Mouse (Mus musculus): ENCODE data around the gene Lats2. TPM values are rescaled to one million over a fixed set of nuclear protein-coding genes. Genes with fewer than 3 reads are reported as not detected.

Gene Lats2
- polyA plus RNA-seq, 1 experiment from 2014 or later = 13.8 TPM

GRCm38 (mm10) chr14:57729975-57730499 lies 28.2 kb downstream of the Lats2 start:
- no peak for DNase-seq (ENCODE audit: extremely low spot score, low spot score)
- H3K27me3 ChIP-seq (ENCODE audit: poor library complexity, severe bottlenecking) = no peaks in the 10 kb centered on the region
- peaks cover 70% of the 10 kb centered on the region for H3K36me3 ChIP-seq (replicated peaks)
- H3K4me3 ChIP-seq = no peak overlapping the region
- H3K27ac ChIP-seq = peak overlapping the region; percentile 46; the same call in 1 of the 2 replicates
- 78% methylated on average over 5 of the region's 5 CpGs for WGBS
- H3K4me1 ChIP-seq = peaks cover 33% of the 10 kb centered on the region
- H3K9me3 ChIP-seq = no peaks in the 10 kb centered on the region; the same call in 1 of the 2 replicates

DNA sequence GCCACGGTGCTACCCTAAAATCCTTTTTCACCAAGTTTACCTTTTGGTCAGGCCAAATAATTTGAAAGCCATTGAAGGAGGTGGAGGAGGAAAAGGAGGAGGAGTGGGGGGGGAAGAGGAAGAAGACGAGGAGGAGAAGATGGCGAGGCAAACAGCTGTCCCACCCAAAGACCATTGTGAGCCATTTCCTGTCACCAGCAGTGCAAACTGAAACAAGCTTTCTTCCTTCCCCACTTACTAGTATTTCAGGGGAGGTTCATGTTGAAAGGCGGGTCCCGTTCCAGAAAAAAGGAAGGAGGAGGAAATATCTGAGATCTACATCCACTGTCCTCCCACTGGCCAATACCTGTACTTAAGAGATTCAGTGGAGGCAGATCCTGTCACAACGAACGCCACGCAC lies 28.8 kb downstream of the Lats2 start:
- no peak for DNase-seq (ENCODE audit: extremely low spot score, low spot score)
- H3K27ac ChIP-seq = no peak overlapping the region
- no peak overlapping the region for H3K4me3 ChIP-seq
- WGBS = 82% methylated on average over 8 of the region's 8 CpGs
- no peaks in the 10 kb centered on the region for H3K27me3 ChIP-seq (ENCODE audit: poor library complexity, severe bottlenecking)
- no peaks in the 10 kb centered on the region; the same call in 1 of the 2 replicates for H3K9me3 ChIP-seq
- peaks cover 75% of the 10 kb centered on the region for H3K36me3 ChIP-seq (replicated peaks)
- H3K4me1 ChIP-seq = peaks cover 31% of the 10 kb centered on the region

- 80% methylated on average over 8 of the region's 8 CpGs for WGBS
- H3K36me3 ChIP-seq (replicated peaks) = peaks cover 76% of the 10 kb centered on the region
These were observed 32.0 kb downstream of the Lats2 start for GRCm38 (mm10) chr14:57726172-57726571.

DNA sequence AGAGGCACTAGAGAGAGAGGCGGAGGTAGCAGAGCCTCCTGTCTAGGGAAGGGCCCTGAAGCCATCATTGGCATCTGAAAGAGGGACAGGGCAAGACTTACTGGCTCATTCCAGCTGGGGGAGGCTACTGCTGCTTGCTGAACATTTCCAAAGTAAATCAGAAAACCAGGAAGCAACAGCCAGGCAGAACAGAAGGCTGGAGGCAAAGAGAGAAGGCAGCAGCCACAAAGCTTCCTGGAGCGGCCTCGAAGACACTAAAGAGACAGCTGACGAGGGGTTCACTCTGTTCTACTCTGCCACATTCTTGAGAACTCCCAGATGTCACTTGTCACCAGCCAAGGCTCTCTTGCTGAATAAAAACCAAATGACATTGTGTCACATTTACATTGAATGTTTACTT lies 33.7 kb downstream of the Lats2 start:
- WGBS = 89% methylated on average over 4 of the region's 4 CpGs
- no peaks in the 10 kb centered on the region; the same call in 1 of the 2 replicates for H3K9me3 ChIP-seq
- H3K4me3 ChIP-seq = no peak overlapping the region
- H3K27ac ChIP-seq = no peak overlapping the region
- peaks cover 66% of the 10 kb centered on the region for H3K36me3 ChIP-seq (replicated peaks)
- H3K27me3 ChIP-seq (ENCODE audit: poor library complexity, severe bottlenecking) = no peaks in the 10 kb centered on the region
- H3K4me1 ChIP-seq = no peaks in the 10 kb centered on the region; the same call in 1 of the 2 replicates
- DNase-seq (ENCODE audit: extremely low spot score, low spot score) = no peak

More at GRCm38 (mm10) chr14:57726172-57726571, 32.0 kb downstream of the Lats2 start:
- Histone ChIP-seq H3K27me3 (ENCODE audit: poor library complexity, severe bottlenecking) (no peaks in the 10 kb centered on the region), H3K4me3 (no peak overlapping the region), H3K27ac (no peak overlapping the region), H3K9me3 (no peaks in the 10 kb centered on the region; the same call in 1 of the 2 replicates), H3K4me1 (peaks cover 17% of the 10 kb centered on the region)
- no peak for DNase-seq (ENCODE audit: extremely low spot score, low spot score)

DNA sequence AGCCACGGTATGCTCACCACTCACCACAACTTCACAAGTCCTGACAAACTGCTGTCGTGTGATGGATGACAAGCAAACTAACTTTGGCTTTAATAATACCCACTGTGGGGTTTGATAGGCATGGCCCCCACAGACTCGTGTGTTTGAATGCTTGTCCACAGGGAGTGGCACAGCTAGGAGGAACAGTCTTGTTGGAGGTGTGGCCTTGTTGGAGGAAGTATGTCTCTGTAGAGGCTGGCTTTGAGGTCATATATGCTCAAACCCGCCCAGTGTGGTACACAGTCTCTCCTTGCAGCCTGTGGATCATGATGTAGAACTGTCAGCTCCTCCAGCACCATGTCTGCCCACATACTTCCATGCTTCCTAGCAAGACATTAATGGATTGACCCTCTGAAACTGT lies 39.9 kb downstream of the Lats2 start:
- H3K4me3 ChIP-seq = no peak overlapping the region
- H3K9me3 ChIP-seq = no peaks in the 10 kb centered on the region
- no peak for DNase-seq (ENCODE audit: extremely low spot score, low spot score)
- WGBS = 87% methylated on average over 4 of the region's 4 CpGs
- peaks cover 12% of the 10 kb centered on the region for H3K4me1 ChIP-seq
- H3K27me3 ChIP-seq (ENCODE audit: poor library complexity, severe bottlenecking) = no peaks in the 10 kb centered on the region
- H3K36me3 ChIP-seq (replicated peaks) = peaks cover 39% of the 10 kb centered on the region
- H3K27ac ChIP-seq = no peak overlapping the region

DNA sequence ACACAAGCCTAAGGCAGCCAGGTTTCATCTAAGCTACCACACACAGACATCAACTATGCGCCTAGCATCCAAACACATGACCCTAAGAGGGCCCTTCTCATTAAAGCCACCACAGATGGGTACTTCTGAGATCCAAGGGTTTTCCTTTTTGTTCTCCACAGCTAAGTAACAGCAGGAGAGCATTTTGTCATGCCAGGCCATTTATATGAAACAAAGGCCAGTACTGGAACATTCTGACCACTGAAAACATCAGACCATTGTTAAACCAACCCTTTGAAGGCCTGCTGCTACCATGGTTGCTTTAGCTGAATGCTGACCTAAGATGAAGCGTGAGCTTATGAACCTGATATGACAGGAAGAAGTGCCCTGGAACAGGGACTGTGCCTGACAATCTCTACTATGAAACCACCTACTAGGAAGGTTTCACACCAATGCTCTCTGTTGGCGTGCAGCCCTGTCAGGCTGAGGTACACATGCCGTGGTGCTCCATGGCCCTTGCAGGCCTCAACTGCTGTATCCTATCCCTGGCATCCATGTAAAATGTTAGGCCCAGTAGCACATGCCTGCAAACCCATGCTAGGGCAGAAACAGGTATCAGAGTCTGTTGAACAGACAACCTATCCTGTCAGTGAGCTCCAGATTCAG lies 41.5 kb downstream of the Lats2 start:
- peaks cover 12% of the 10 kb centered on the region for H3K4me1 ChIP-seq
- DNase-seq (ENCODE audit: extremely low spot score, low spot score) = no peak
- no peaks in the 10 kb centered on the region for H3K27me3 ChIP-seq (ENCODE audit: poor library complexity, severe bottlenecking)
- peaks cover 35% of the 10 kb centered on the region for H3K36me3 ChIP-seq (replicated peaks)
- 0 out of 2 replicates have a peak overlapping the region, but pooled peaks have one; percentile 11 for H3K27ac ChIP-seq
- no peaks in the 10 kb centered on the region for H3K9me3 ChIP-seq
- WGBS = 74% methylated on average over 4 of the region's 4 CpGs
- no peak overlapping the region for H3K4me3 ChIP-seq

DNA sequence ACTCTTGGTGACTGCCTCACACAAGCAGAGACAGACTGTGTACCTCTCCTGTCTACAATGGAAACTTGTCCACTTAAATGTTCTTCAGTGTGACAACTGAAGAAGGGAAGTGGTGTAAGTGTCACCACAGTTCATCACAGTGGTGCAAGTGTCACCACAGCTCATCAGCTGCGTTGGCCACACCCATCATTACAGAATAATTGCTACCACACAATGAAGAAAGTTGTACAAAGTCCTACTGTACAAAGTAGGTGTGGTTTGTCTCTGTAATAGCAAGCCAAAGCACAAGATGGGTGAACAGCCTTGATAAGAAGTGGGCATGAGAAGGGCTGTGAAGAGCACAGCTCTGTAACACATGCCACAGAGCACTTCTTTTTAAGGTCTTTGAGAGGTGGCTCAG lies 45.3 kb downstream of the Lats2 start:
- Histone ChIP-seq H3K27me3 (ENCODE audit: poor library complexity, severe bottlenecking) (no peaks in the 10 kb centered on the region), H3K27ac (no peak overlapping the region), H3K36me3 (replicated peaks) (peaks cover 26% of the 10 kb centered on the region), H3K4me1 (peaks cover 34% of the 10 kb centered on the region), H3K9me3 (no peaks in the 10 kb centered on the region), H3K4me3 (no peak overlapping the region)
- 92% methylated on average over 1 of the region's 1 CpGs for WGBS
- DNase-seq (ENCODE audit: extremely low spot score, low spot score) = no peak

GRCm38 (mm10) chr14:57711059-57711458 lies 47.1 kb downstream of the Lats2 start:
- WGBS = 94% methylated on average over 6 of the region's 6 CpGs
- no peak overlapping the region for H3K27ac ChIP-seq
- no peaks in the 10 kb centered on the region for H3K27me3 ChIP-seq (ENCODE audit: poor library complexity, severe bottlenecking)
- no peak for DNase-seq (ENCODE audit: extremely low spot score, low spot score)
- H3K4me3 ChIP-seq = no peak overlapping the region
- peaks cover 38% of the 10 kb centered on the region for H3K4me1 ChIP-seq
- peaks cover 20% of the 10 kb centered on the region for H3K36me3 ChIP-seq (replicated peaks)
- H3K9me3 ChIP-seq = no peaks in the 10 kb centered on the region

DNA sequence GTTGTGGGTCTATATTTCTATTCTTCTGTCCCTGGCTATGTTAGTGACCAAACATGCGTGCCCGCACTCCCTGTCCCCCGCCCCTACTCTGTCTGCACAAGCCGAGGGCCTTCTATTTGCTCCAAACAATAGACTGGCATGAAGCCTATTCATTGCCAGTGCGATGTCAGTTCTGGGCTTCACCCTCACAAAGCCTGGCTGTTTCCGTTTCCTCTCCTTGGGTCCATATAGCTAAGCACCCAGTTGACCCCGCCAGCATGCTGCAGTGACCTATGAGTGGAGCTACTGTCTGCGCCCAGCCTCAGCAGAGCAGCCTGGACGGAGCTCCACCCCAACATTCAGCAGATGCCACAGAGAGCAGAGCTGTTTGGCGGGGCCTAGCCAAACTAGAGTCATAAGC lies 49.0 kb downstream of the Lats2 start:
- 36% methylated on average over 10 of the region's 10 CpGs for WGBS
- Histone ChIP-seq H3K27ac (peak overlapping the region; percentile 0; the same call in 1 of the 2 replicates), H3K27me3 (ENCODE audit: poor library complexity, severe bottlenecking) (no peaks in the 10 kb centered on the region), H3K9me3 (no peaks in the 10 kb centered on the region), H3K4me1 (peaks cover 38% of the 10 kb centered on the region), H3K4me3 (no peak overlapping the region), H3K36me3 (replicated peaks) (peaks cover 32% of the 10 kb centered on the region)
- no peak for DNase-seq (ENCODE audit: extremely low spot score, low spot score)

- H3K9me3 ChIP-seq = no peaks in the 10 kb centered on the region
- DNase-seq (ENCODE audit: extremely low spot score, low spot score) = no peak
- peaks cover 38% of the 10 kb centered on the region for H3K4me1 ChIP-seq
- no peak overlapping the region for H3K4me3 ChIP-seq
- no peaks in the 10 kb centered on the region for H3K27me3 ChIP-seq (ENCODE audit: poor library complexity, severe bottlenecking)
- no peak overlapping the region for H3K27ac ChIP-seq
- 90% methylated on average over 7 of the region's 7 CpGs for WGBS
- H3K36me3 ChIP-seq (replicated peaks) = peaks cover 36% of the 10 kb centered on the region
These were observed 49.6 kb downstream of the Lats2 start for GRCm38 (mm10) chr14:57708580-57708979.

DNA sequence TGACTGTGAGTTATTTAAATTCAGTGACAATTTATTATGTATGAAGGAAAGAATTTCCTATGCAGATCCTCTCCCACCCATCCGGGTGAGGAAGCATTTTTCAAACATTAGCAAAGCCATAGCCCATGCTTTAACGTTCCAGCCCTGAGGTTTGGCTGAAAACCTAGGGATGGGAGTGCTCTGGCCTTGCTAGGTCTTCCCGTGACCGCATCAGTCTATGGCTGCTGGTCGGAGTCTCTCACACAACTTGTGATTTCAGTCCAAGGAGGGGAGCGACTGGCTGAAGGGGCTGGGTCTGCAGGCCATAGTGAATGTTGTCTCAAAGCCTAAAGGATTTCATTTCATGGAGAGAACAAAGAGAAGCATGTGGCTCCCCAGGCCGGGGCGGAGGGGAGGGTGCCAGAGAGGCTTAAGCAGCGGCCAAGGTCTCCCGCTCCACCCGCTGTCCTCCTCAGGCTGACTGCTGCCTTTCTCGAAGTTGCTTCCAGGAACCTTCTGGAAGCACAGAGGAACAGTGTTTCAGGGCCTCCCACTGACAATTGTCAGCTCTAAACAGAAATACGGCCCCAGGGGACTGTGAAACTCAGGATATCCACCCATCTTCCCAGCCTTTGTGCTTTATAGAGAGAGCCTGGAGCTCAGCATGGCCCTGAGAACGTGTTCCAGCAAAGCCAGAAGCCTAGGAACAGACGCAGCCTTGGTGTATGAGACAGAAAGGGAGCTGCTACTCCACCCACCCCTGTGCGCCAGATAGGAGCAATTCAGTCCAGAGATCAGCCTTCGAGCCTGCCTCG lies 50.9 kb downstream of the Lats2 start:
- H3K27me3 ChIP-seq (ENCODE audit: poor library complexity, severe bottlenecking) = no peaks in the 10 kb centered on the region
- DNase-seq (ENCODE audit: extremely low spot score, low spot score) = no peak
- 53% methylated on average over 18 of the region's 18 CpGs for WGBS
- H3K4me1 ChIP-seq = peaks cover 39% of the 10 kb centered on the region
- H3K9me3 ChIP-seq = no peaks in the 10 kb centered on the region
- peak overlapping the region; percentile 84 for H3K27ac ChIP-seq
- H3K4me3 ChIP-seq = no peak overlapping the region
- H3K36me3 ChIP-seq (replicated peaks) = peaks cover 41% of the 10 kb centered on the region

GRCm38 (mm10) chr14:57706760-57707099 lies 51.5 kb downstream of the Lats2 start:
- Histone ChIP-seq H3K4me3 (no peak overlapping the region), H3K36me3 (replicated peaks) (peaks cover 42% of the 10 kb centered on the region), H3K27me3 (ENCODE audit: poor library complexity, severe bottlenecking) (no peaks in the 10 kb centered on the region), H3K4me1 (peaks cover 45% of the 10 kb centered on the region), H3K9me3 (no peaks in the 10 kb centered on the region), H3K27ac (peak overlapping the region; percentile 84)
- 91% methylated on average over 4 of the region's 4 CpGs for WGBS
- DNase-seq (ENCODE audit: extremely low spot score, low spot score) = no peak

DNA sequence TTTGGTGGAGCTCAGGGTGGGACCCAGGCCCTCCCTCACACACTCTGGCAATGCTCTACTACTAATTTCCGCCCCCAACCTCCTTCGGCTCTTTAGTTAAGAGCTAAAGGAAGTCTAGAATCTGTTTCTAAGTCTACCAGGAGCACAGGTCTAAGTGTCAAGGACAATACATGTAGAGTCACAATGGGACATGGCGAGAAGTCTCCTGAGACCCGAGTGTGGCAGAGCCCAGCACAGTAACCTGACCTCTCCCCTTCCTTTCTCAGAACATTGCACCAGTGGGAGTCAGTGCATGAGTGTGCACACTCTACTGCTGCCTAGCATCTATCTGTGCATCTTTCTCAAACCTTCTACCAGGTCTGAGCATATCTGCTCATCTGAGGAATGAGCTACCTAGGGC lies 52.4 kb downstream of the Lats2 start:
- Histone ChIP-seq H3K4me3 (no peak overlapping the region), H3K27ac (no peak overlapping the region), H3K27me3 (ENCODE audit: poor library complexity, severe bottlenecking) (no peaks in the 10 kb centered on the region), H3K9me3 (no peaks in the 10 kb centered on the region), H3K4me1 (peaks cover 48% of the 10 kb centered on the region), H3K36me3 (replicated peaks) (peaks cover 46% of the 10 kb centered on the region)
- WGBS = 92% methylated on average over 4 of the region's 4 CpGs
- DNase-seq (ENCODE audit: extremely low spot score, low spot score) = no peak
